Mouse (Mus musculus) heart, adult 10 weeks (tissue): ENCODE data around the gene Map3k11. TPM values are rescaled to one million over a fixed set of nuclear protein-coding genes. Genes with fewer than 3 reads are reported as not detected.

ENCODE experiments used
- polyA plus RNA-seq: library from polyadenylated mRNA; stranded (reverse); fragments of 350-450 nt; fragmentation: Illumina TruSeq; extraction: RNeasy Lipid Tissue Mini Kit (QIAGEN cat#74804); gene quantifications from one replicate; pipeline ENCODE4 v1.2.3, GENCODE M21; 2014; ENCODE audit warnings: low read depth, low replicate concordance

Map3k11 gene
- 22.2 TPM for polyA plus RNA-seq

DNA sequence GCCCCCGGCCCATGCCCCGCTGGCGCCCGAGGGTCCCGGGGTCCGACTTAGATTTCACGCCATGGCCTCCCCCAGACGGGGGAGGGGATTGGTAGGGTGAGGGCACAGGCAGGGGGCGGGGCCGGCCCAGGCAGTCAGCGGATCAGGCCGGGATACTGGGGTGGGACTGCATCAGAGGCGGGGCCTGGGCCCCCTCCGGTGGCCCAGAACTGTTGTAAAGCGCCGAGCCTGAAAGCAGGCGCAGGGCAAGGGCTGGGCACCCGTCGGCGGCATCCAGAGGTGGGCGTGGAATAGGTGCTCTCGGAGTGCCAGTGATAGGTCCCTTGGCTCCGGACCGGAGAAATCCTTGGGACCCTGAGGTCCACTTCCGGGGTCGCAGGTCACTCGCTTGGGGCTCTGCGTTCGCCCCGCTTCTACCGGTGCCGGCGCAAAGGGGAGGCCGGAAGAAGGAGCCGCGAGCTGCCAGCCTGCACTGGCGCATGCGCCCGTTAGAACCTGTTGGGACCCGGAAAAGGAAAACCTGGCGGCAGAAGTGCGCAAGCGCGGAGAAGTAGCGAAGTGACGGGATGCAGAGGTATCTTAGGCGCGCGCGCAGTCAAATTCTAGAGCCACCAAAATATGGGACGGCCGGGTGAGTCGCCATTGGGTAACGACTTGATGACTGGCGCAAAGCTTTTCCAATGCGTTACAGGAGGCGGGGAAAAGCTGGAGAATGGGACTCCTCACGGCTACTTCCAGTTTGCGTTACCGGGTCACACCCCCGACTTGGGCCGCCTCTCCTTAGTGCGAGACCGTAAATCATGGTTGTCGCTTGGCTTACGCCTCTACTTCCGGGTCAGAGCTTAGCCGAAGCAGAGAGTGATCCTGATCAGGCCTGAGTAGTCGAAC, at the start of gene Map3k11, which contains the start of gene Pcnx3:
Map3k11 (plus strand) TSS at position 543 of the 888 bp plus-strand sequence.
Pcnx3 (minus strand) TSS at position 709 of the 888 bp plus-strand sequence.

DNA sequence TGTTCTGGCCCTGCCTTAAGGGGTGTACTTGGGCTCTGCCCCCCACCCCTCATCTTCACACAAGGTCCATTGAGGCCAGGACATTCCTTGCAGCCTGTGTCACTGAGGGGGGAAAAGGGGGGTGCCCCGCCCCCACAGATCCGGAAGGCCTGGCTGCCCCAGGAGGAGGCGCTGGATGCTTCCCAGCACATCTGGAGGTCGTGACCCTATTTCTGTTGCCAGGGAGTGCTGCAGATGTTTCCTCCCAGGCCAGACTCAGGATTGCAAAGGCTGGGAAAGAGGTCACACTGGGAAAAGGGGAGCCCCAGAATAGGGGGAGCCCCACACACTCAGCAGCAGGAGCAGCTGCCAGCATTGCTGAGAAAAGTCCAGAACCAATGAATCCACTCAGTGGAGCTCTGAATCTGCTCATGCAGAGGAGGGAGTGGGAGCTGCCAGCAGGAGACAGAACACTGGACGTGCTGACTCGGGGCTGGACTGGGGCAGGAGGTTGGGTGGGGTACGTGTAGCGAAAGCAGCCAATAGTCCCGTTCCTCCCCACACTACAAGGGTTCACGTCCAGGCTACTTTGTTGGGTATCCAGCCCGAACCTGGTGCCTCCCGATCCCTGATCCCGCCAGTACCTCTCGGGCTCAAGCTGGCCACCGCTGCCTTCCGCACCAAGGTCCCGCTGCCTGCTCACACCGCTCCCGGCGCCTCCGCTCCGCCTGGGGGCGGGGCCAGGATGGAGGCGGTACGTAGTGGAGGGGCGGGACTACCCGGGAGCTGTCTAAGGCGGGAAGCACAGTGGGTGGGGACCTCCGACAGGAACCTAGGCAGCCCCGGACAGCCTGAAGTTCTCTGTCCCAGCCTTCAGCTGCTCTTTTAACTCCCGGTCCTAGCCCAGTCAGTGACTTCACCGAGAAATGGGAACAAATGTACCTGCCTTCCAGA, 25.3 kb upstream of the Map3k11 start, which contains the start of gene Sipa1:
Sipa1 (minus strand) TSS at position 727 of the 933 bp plus-strand sequence.

DNA sequence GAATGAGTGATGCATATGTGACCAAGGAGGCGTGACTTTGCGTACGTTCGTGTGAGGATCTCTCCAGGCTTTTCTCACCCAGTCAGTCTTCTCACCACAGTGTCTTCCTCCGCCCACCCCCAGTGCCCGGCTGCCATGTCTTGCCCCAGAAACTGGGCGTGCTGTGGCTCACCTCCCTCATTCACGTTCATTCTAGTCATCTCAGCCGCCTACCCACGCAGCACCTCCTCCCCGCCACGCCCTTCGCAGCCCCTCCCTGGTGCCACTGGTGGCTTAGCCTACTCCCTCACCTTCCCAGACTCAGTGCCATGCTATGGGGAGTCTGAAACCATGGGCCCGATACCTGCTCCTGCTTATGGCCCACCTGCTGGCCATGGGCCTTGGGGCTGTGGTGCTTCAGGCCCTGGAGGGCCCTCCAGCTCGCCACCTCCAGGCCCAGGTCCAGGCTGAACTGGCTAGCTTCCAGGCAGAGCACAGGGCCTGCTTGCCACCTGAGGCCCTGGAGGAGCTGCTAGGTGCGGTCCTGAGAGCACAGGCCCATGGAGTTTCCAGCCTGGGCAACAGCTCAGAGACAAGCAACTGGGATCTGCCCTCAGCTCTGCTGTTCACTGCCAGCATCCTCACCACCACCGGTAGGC, 15.7 kb downstream of the Map3k11 start, which contains the start of gene Kcnk7:
Kcnk7 (plus strand) TSS at position 205 of the 638 bp plus-strand sequence.

DNA sequence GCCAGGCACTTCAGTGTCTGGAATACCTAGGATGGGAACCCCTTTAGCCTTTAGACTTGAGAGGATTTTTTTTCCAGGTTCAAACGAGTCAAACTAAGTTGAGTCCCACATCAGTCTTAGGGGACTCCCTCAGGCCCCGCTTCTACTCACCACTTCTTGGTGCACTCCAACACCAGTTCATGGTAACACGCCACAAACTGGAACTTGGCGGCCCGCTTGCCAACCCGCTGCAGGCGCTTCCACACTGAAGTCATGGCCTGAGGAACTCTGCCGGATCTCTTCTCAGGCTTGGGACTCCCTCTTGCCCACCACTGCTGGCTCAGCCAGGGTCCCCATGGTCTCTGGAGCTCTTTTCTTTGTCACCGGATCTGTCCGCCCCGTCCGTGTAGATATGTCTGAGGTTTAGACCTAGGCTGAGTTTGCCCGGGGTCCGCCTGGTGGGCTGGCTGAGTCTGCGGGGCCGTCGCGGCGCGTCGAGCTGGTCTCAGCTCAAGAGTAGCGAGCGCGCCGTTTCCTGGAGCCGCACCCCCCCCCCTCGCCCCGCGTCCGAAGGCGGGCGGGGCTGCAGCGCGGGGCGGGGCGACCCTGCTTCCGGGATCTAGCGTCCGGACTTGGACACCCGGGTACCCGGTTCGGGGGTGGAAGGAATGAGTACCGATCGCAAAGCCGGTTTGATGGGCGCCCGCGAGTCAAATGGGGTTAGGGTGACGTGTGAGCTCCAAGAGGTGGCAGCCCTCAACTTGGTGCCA, 37.4 kb downstream of the Map3k11 start, which contains the start of gene Ehbp1l1:
Ehbp1l1 (minus strand) TSS at position 551 of the 749 bp plus-strand sequence.

DNA sequence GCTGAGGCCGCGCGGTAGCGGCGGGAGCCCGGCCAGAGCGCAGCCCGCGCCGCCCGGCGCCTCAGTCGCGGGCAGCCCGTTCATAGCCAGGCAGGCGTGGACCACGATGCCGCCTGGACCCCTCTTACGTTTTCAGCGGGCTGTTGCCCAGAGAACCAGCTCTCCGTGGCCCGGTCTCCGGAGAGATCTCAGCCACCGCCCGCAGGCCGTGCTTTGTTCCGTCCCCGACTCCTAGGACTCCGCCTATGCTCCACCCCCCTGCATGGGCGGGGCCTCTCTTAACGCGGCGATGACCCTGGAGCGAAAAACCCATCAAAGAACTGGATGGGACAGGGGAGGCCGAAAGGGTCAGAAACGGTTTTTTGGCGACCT, 40.9 kb downstream of the Map3k11 start, which contains the start of gene Fam89b:
Fam89b (minus strand) TSS at position 210 of the 372 bp plus-strand sequence.

DNA sequence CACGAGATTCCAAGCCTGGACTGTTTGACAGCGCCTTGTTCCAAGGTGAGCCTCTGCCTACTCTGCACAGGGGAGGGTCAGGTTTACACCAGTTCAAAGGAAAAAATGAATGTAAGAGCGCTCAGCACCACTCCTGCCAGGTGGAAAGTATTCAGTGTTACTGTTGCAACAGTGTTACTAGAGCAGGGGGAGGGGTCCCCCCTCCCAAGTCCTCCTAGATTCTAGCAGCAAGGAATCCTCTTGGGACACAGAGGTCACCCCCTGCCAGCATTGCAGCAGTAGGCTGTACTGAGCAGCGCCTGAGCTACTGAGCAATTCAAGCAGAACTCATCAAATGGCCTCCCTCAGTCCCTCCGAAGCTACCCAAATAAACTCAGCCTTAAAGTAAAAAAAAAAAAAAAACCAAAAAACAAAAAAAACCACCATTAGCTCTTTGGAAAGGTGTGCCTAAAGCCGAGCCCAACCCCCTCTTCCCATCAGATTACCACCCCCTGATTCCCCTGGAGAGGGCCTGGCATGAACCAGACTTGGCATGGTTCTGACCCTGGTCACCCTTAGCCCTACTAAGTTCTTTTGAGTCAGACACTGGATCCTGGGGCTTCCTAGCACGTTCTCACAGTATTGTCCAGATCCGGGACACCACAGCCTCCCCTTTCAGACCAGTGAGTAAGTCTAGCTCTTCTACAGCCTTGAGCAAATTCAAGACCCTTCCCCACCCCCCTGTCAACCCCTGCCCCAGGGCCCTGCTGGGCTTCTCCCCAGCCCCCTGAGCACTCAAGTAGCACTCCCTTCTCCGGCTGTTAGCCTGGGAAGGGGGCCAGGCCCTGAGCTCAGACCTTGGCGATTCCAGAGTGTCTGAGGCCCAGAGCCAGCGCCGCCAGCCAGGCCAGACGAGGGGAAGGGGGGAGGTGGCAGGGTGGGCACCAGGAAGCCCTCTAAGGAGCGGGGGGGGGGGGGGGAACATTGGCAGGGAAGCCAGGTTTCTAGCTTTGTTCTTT, 52.1 kb downstream of the Map3k11 start, which contains the start of gene Ltbp3:
Ltbp3 (plus strand) TSS at position 585 of the 998 bp plus-strand sequence.

Other genes with a start within 250 kb of the Map3k11 start
- gene Fosl1, start 241.2 kb upstream of the Map3k11 start, polyA plus RNA-seq = not detected
- gene Ccdc85b, start 230.8 kb upstream of the Map3k11 start, polyA plus RNA-seq = 6.9 TPM
- gene Fibp, start 228.1 kb upstream of the Map3k11 start, polyA plus RNA-seq = 44.4 TPM
- not detected for gene Ctsw, start 220.2 kb upstream of the Map3k11 start, polyA plus RNA-seq
- 14.6 TPM for gene Efemp2, start 214.8 kb upstream of the Map3k11 start, polyA plus RNA-seq
- gene Mus81, start 200.3 kb upstream of the Map3k11 start, polyA plus RNA-seq = 33.4 TPM
- gene Cfl1, start 198.3 kb upstream of the Map3k11 start, polyA plus RNA-seq = 173 TPM
- gene 1700020D05Rik, start 185.0 kb upstream of the Map3k11 start, polyA plus RNA-seq = 1.8 TPM
- 10.1 TPM for gene Snx32, start 178.2 kb upstream of the Map3k11 start, polyA plus RNA-seq
- gene Ovol1, start 128.1 kb upstream of the Map3k11 start, polyA plus RNA-seq = not detected
- 1.9 TPM for gene Ap5b1, start 120.7 kb upstream of the Map3k11 start, polyA plus RNA-seq
- gene Rnaseh2c, start 86.9 kb upstream of the Map3k11 start, polyA plus RNA-seq = 28.9 TPM
- gene Kat5, start 78.5 kb upstream of the Map3k11 start, polyA plus RNA-seq = 30.9 TPM
- gene Rela, start 51.3 kb upstream of the Map3k11 start, polyA plus RNA-seq = 30.4 TPM
- 16.2 TPM for gene Sipa1, start 25.0 kb upstream of the Map3k11 start, polyA plus RNA-seq
- 22.7 TPM for gene Pcnx3, start 166 bp downstream of the Map3k11 start, polyA plus RNA-seq
- not detected for gene Kcnk7, start 15.6 kb downstream of the Map3k11 start, polyA plus RNA-seq
- 120 TPM for gene Ehbp1l1, start 37.6 kb downstream of the Map3k11 start, polyA plus RNA-seq
- 27.2 TPM for gene Fam89b, start 40.9 kb downstream of the Map3k11 start, polyA plus RNA-seq
- gene Ltbp3, start 52.2 kb downstream of the Map3k11 start, polyA plus RNA-seq = 41.9 TPM
- gene Scyl1, start 82.7 kb downstream of the Map3k11 start, polyA plus RNA-seq = 64.9 TPM
- 5.4 TPM for gene Frmd8, start 186.5 kb downstream of the Map3k11 start, polyA plus RNA-seq
- gene Slc25a45, start 189.1 kb downstream of the Map3k11 start, polyA plus RNA-seq = 3.4 TPM
- 0.63 TPM for gene Tigd3, start 205.4 kb downstream of the Map3k11 start, polyA plus RNA-seq
- gene Dpf2, start 224.3 kb downstream of the Map3k11 start, polyA plus RNA-seq = 69.5 TPM
- gene Cdc42ep2, start 236.1 kb downstream of the Map3k11 start, polyA plus RNA-seq = 7.8 TPM